Mouse (Mus musculus): Measurements from ENCODE around the gene Slc6a21. TPM values are rescaled to one million over a fixed set of nuclear protein-coding genes. Genes with fewer than 3 reads are reported as not detected.
A peak's percentile ranks its signal among the peaks of the same experiment; 100 is the strongest.

Gene Slc6a21
- polyA plus RNA-seq, 1 experiment from 2014 or later = not detected

- TF ChIP-seq CTCF (IDR thresholded peaks at IDR 0.05; ENCODE audit: low read depth) (no peak), EP300 (optimal IDR thresholded peaks at IDR 0.05) (no peak)
- no peak overlapping the region for H3K27ac ChIP-seq (replicated peaks)
- WGBS = 12% methylated on average over 4 of the region's 4 CpGs
- peaks cover 22% of the 10 kb centered on the region for H3K4me1 ChIP-seq (replicated peaks; ENCODE audit: control insufficient read depth, insufficient read depth)
- no peak for DNase-seq (ENCODE audit: low spot score)
- H3K36me3 ChIP-seq (ENCODE audit: control insufficient read depth, insufficient read depth, low read length) = no peaks in the 10 kb centered on the region
- no peaks in the 10 kb centered on the region for H3K9me3 ChIP-seq (ENCODE audit: control insufficient read depth, low read length)
- no peak for ATAC-seq (ENCODE audit: low FRiP score, low TSS enrichment)
- no peaks in the 10 kb centered on the region for H3K27me3 ChIP-seq (ENCODE audit: control insufficient read depth, insufficient read depth, low read length)
- no peak overlapping the region for H3K4me3 ChIP-seq (ENCODE audit: low read depth, low read length)
- H3K4me2 ChIP-seq (replicated peaks; ENCODE audit: low read depth) = 0 out of 2 replicates have a peak overlapping the region, but pooled peaks have one; percentile 72
- no peak overlapping the region for H3K9ac ChIP-seq (ENCODE audit: low read length)
These were observed 60.2 kb downstream of the Slc6a21 start for GRCm38 (mm10) chr7:45337469-45337868.

GRCm38 (mm10) chr7:45338161-45338911 lies 61.0 kb downstream of the Slc6a21 start:
- ATAC-seq (ENCODE audit: low FRiP score, low TSS enrichment) (0 out of 2 replicates have a peak, but pooled peaks have one; percentile 9), DNase-seq (ENCODE audit: low spot score) (peak; percentile 89)
- H3K4me3 ChIP-seq (ENCODE audit: low read depth, low read length) = no peak overlapping the region
- H3K27me3 ChIP-seq (ENCODE audit: control insufficient read depth, insufficient read depth, low read length) = no peaks in the 10 kb centered on the region
- TF ChIP-seq EP300 (optimal IDR thresholded peaks at IDR 0.05) (no peak), CTCF (IDR thresholded peaks at IDR 0.05; ENCODE audit: low read depth) (no peak)
- H3K9ac ChIP-seq (ENCODE audit: low read length) = no peak overlapping the region
- peaks cover 22% of the 10 kb centered on the region; the same call in 1 of the 2 replicates for H3K4me1 ChIP-seq (replicated peaks; ENCODE audit: control insufficient read depth, insufficient read depth)
- H3K27ac ChIP-seq (replicated peaks) = peak overlapping the region; percentile 61
- 4% methylated on average over 14 of the region's 14 CpGs for WGBS
- H3K9me3 ChIP-seq (ENCODE audit: control insufficient read depth, low read length) = no peaks in the 10 kb centered on the region
- H3K4me2 ChIP-seq (replicated peaks; ENCODE audit: low read depth) = peak overlapping the region; percentile 72
- no peaks in the 10 kb centered on the region for H3K36me3 ChIP-seq (ENCODE audit: control insufficient read depth, insufficient read depth, low read length)

Other genes with a start within 250 kb of the Slc6a21 start
- gene Prr12, start 224.6 kb upstream of the Slc6a21 start, polyA plus RNA-seq (2015; fragmentation: Nextera tagmentation; extraction: Ambion mirVana) = 3.4 and 3.8 TPM in 2 replicates
- 43.0 and 44.1 TPM in 2 replicates for gene Nosip, start 215.1 kb upstream of the Slc6a21 start, polyA plus RNA-seq (2015; fragmentation: Nextera tagmentation; extraction: Ambion mirVana)
- 33.6 and 37.4 TPM in 2 replicates for gene Prrg2, start 214.8 kb upstream of the Slc6a21 start, polyA plus RNA-seq (2015; fragmentation: Nextera tagmentation; extraction: Ambion mirVana)
- 157 and 176 TPM in 2 replicates for gene Rcn3, start 185.3 kb upstream of the Slc6a21 start, polyA plus RNA-seq (2015; fragmentation: Nextera tagmentation; extraction: Ambion mirVana)
- 76.1 and 76.9 TPM in 2 replicates for gene Fcgrt, start 173.7 kb upstream of the Slc6a21 start, polyA plus RNA-seq (2015; fragmentation: Nextera tagmentation; extraction: Ambion mirVana)
- 1,142 and 1,191 TPM in 2 replicates for gene Rps11, start 153.1 kb upstream of the Slc6a21 start, polyA plus RNA-seq (2015; fragmentation: Nextera tagmentation; extraction: Ambion mirVana)
- 1,442 and 1,485 TPM in 2 replicates for gene Rpl13a, start 148.8 kb upstream of the Slc6a21 start, polyA plus RNA-seq (2015; fragmentation: Nextera tagmentation; extraction: Ambion mirVana)
- gene Gm45713, start 141.3 kb upstream of the Slc6a21 start, polyA plus RNA-seq (2015; fragmentation: Nextera tagmentation; extraction: Ambion mirVana) = 0.17 and 1.1 TPM in 2 replicates
- gene Flt3l, start 141.1 kb upstream of the Slc6a21 start, polyA plus RNA-seq (2015; fragmentation: Nextera tagmentation; extraction: Ambion mirVana) = 2.2 and 2.3 TPM in 2 replicates
- 48.8 and 49.0 TPM in 2 replicates for gene Pih1d1, start 123.2 kb upstream of the Slc6a21 start, polyA plus RNA-seq (2015; fragmentation: Nextera tagmentation; extraction: Ambion mirVana)
- 24.6 and 25.6 TPM in 2 replicates for gene Aldh16a1, start 122.9 kb upstream of the Slc6a21 start, polyA plus RNA-seq (2015; fragmentation: Nextera tagmentation; extraction: Ambion mirVana)
- gene Slc17a7, start 113.6 kb upstream of the Slc6a21 start, polyA plus RNA-seq (2015; fragmentation: Nextera tagmentation; extraction: Ambion mirVana) = 0.07 TPM in 1 of 2 replicates, not detected in the other
- gene Gfy, start 97.9 kb upstream of the Slc6a21 start, polyA plus RNA-seq (2015; fragmentation: Nextera tagmentation; extraction: Ambion mirVana) = not detected in 2 replicates
- not detected in 2 replicates for gene Pth2, start 96.5 kb upstream of the Slc6a21 start, polyA plus RNA-seq (2015; fragmentation: Nextera tagmentation; extraction: Ambion mirVana)
- 0.07 and 0.13 TPM in 2 replicates for gene Ccdc155, start 72.6 kb upstream of the Slc6a21 start, polyA plus RNA-seq (2015; fragmentation: Nextera tagmentation; extraction: Ambion mirVana)
- 48.4 TPM in 2 replicates for gene Dkkl1, start 65.4 kb upstream of the Slc6a21 start, polyA plus RNA-seq (2015; fragmentation: Nextera tagmentation; extraction: Ambion mirVana)
- 26.8 and 29.5 TPM in 2 replicates for gene Tead2, start 61.8 kb upstream of the Slc6a21 start, polyA plus RNA-seq (2015; fragmentation: Nextera tagmentation; extraction: Ambion mirVana)
- gene Cd37, start 38.4 kb upstream of the Slc6a21 start, polyA plus RNA-seq (2015; fragmentation: Nextera tagmentation; extraction: Ambion mirVana) = 1.5 and 1.8 TPM in 2 replicates
- 0.07 and 0.18 TPM in 2 replicates for gene Slc6a16, start 36.4 kb upstream of the Slc6a21 start, polyA plus RNA-seq (2015; fragmentation: Nextera tagmentation; extraction: Ambion mirVana)
- gene Trpm4, start 56.3 kb downstream of the Slc6a21 start, polyA plus RNA-seq (2015; fragmentation: Nextera tagmentation; extraction: Ambion mirVana) = 22.7 and 23.7 TPM in 2 replicates
- 0.80 and 0.85 TPM in 2 replicates for gene Hrc, start 57.8 kb downstream of the Slc6a21 start, polyA plus RNA-seq (2015; fragmentation: Nextera tagmentation; extraction: Ambion mirVana)
- 6.0 and 7.1 TPM in 2 replicates for gene Ppfia3, start 89.5 kb downstream of the Slc6a21 start, polyA plus RNA-seq (2015; fragmentation: Nextera tagmentation; extraction: Ambion mirVana)
- 5.9 and 6.1 TPM in 2 replicates for gene Lin7b, start 93.1 kb downstream of the Slc6a21 start, polyA plus RNA-seq (2015; fragmentation: Nextera tagmentation; extraction: Ambion mirVana)
- gene Snrnp70, start 118.2 kb downstream of the Slc6a21 start, polyA plus RNA-seq (2015; fragmentation: Nextera tagmentation; extraction: Ambion mirVana) = 73.7 and 78.8 TPM in 2 replicates
- 0.15 and 0.17 TPM in 2 replicates for gene Kcna7, start 128.1 kb downstream of the Slc6a21 start, polyA plus RNA-seq (2015; fragmentation: Nextera tagmentation; extraction: Ambion mirVana)
- 1.5 and 1.8 TPM in 2 replicates for gene Ntf5, start 136.2 kb downstream of the Slc6a21 start, polyA plus RNA-seq (2015; fragmentation: Nextera tagmentation; extraction: Ambion mirVana)
- gene Lhb, start 143.3 kb downstream of the Slc6a21 start, polyA plus RNA-seq (2015; fragmentation: Nextera tagmentation; extraction: Ambion mirVana) = not detected in 2 replicates
- 10.1 and 10.6 TPM in 2 replicates for gene Gys1, start 157.3 kb downstream of the Slc6a21 start, polyA plus RNA-seq (2015; fragmentation: Nextera tagmentation; extraction: Ambion mirVana)
- gene Ruvbl2, start 160.6 kb downstream of the Slc6a21 start, polyA plus RNA-seq (2015; fragmentation: Nextera tagmentation; extraction: Ambion mirVana) = 46.2 and 46.7 TPM in 2 replicates
- gene Ftl1, start 182.4 kb downstream of the Slc6a21 start, polyA plus RNA-seq (2015; fragmentation: Nextera tagmentation; extraction: Ambion mirVana) = 3,647 and 3,760 TPM in 2 replicates
- gene Bax, start 189.4 kb downstream of the Slc6a21 start, polyA plus RNA-seq (2015; fragmentation: Nextera tagmentation; extraction: Ambion mirVana) = 119 and 120 TPM in 2 replicates
- gene Tulp2, start 204.4 kb downstream of the Slc6a21 start, polyA plus RNA-seq (2015; fragmentation: Nextera tagmentation; extraction: Ambion mirVana) = 0.32 and 0.42 TPM in 2 replicates
- gene Gm45808, start 209.3 kb downstream of the Slc6a21 start, polyA plus RNA-seq (2015; fragmentation: Nextera tagmentation; extraction: Ambion mirVana) = not detected in 2 replicates
- gene Dhdh, start 211.3 kb downstream of the Slc6a21 start, polyA plus RNA-seq (2015; fragmentation: Nextera tagmentation; extraction: Ambion mirVana) = 1.1 and 1.3 TPM in 2 replicates
- gene Nucb1, start 232.9 kb downstream of the Slc6a21 start, polyA plus RNA-seq (2015; fragmentation: Nextera tagmentation; extraction: Ambion mirVana) = 196 and 199 TPM in 2 replicates
- gene Ppp1r15a, start 248.8 kb downstream of the Slc6a21 start, polyA plus RNA-seq (2015; fragmentation: Nextera tagmentation; extraction: Ambion mirVana) = 21.6 and 26.6 TPM in 2 replicates
- gene Plekha4, start 248.8 kb downstream of the Slc6a21 start, polyA plus RNA-seq (2015; fragmentation: Nextera tagmentation; extraction: Ambion mirVana) = 7.9 and 8.0 TPM in 2 replicates

All from stomach, postnatal 0 days (tissue).